Mouse (Mus musculus): Measurements from ENCODE around the gene Msx1. TPM values are rescaled to one million over a fixed set of nuclear protein-coding genes. Genes with fewer than 3 reads are reported as not detected.

The Msx1 gene
- polyA plus RNA-seq, 1 experiment = not detected

GRCm38 (mm10) chr5:37822116-37822707 lies 2.2 kb downstream of the Msx1 start:
- H3K4me3 ChIP-seq (ENCODE audit: insufficient read depth, low read depth, low read length) = no peak overlapping the region
- peaks cover 23% of the 10 kb centered on the region for H3K4me1 ChIP-seq (ENCODE audit: control insufficient read depth, insufficient read depth, low read length)
- no peak for TF ChIP-seq POLR2A (IDR thresholded peaks at IDR 0.05; ENCODE audit: insufficient read depth, low read depth, low read length)
- TF ChIP-seq CTCF (IDR thresholded peaks at IDR 0.05; ENCODE audit: insufficient read depth, low read depth, low read length) = no peak
- H3K27ac ChIP-seq (ENCODE audit: insufficient read depth, low read depth, low read length) = no peak overlapping the region
- 35% methylated on average over 11 of the region's 11 CpGs for WGBS

GRCm38 (mm10) chr5:37821111-37821601 lies 3.2 kb downstream of the Msx1 start:
- 31% methylated on average over 27 of the region's 27 CpGs for WGBS
- Histone ChIP-seq H3K27ac (ENCODE audit: insufficient read depth, low read depth, low read length) (no peak overlapping the region), H3K4me1 (ENCODE audit: control insufficient read depth, insufficient read depth, low read length) (peaks cover 20% of the 10 kb centered on the region), H3K4me3 (ENCODE audit: insufficient read depth, low read depth, low read length) (no peak overlapping the region)
- TF ChIP-seq CTCF (IDR thresholded peaks at IDR 0.05; ENCODE audit: insufficient read depth, low read depth, low read length) (no peak), POLR2A (IDR thresholded peaks at IDR 0.05; ENCODE audit: insufficient read depth, low read depth, low read length) (no peak)

GRCm38 (mm10) chr5:37820689-37821088 lies 3.7 kb downstream of the Msx1 start:
- 47% methylated on average over 8 of the region's 8 CpGs for WGBS
- H3K4me3 ChIP-seq (ENCODE audit: insufficient read depth, low read depth, low read length) = no peak overlapping the region
- H3K27ac ChIP-seq (ENCODE audit: insufficient read depth, low read depth, low read length) = no peak overlapping the region
- peaks cover 20% of the 10 kb centered on the region for H3K4me1 ChIP-seq (ENCODE audit: control insufficient read depth, insufficient read depth, low read length)
- TF ChIP-seq CTCF (IDR thresholded peaks at IDR 0.05; ENCODE audit: insufficient read depth, low read depth, low read length) (no peak), POLR2A (IDR thresholded peaks at IDR 0.05; ENCODE audit: insufficient read depth, low read depth, low read length) (no peak)

- TF ChIP-seq POLR2A (IDR thresholded peaks at IDR 0.05; ENCODE audit: insufficient read depth, low read depth, low read length) (no peak), CTCF (IDR thresholded peaks at IDR 0.05; ENCODE audit: insufficient read depth, low read depth, low read length) (no peak)
- Histone ChIP-seq H3K4me1 (ENCODE audit: control insufficient read depth, insufficient read depth, low read length) (peaks cover 20% of the 10 kb centered on the region), H3K4me3 (ENCODE audit: insufficient read depth, low read depth, low read length) (no peak overlapping the region), H3K27ac (ENCODE audit: insufficient read depth, low read depth, low read length) (no peak overlapping the region)
- WGBS = 24% methylated on average over 3 of the region's 3 CpGs
These were observed 4.4 kb downstream of the Msx1 start for GRCm38 (mm10) chr5:37819971-37820370.

- WGBS = 30% methylated on average over 5 of the region's 5 CpGs
These were observed 4.8 kb downstream of the Msx1 start for GRCm38 (mm10) chr5:37819541-37819940.

GRCm38 (mm10) chr5:37818533-37819215 lies 5.7 kb downstream of the Msx1 start:
- H3K4me3 ChIP-seq (ENCODE audit: insufficient read depth, low read depth, low read length) = no peak overlapping the region
- 10% methylated on average over 25 of the region's 25 CpGs for WGBS
- no peak for TF ChIP-seq CTCF (IDR thresholded peaks at IDR 0.05; ENCODE audit: insufficient read depth, low read depth, low read length)
- no peak for TF ChIP-seq POLR2A (IDR thresholded peaks at IDR 0.05; ENCODE audit: insufficient read depth, low read depth, low read length)
- peaks cover 10% of the 10 kb centered on the region for H3K4me1 ChIP-seq (ENCODE audit: control insufficient read depth, insufficient read depth, low read length)
- H3K27ac ChIP-seq (ENCODE audit: insufficient read depth, low read depth, low read length) = no peak overlapping the region

More at GRCm38 (mm10) chr5:37819541-37819940, 4.8 kb downstream of the Msx1 start:
- Histone ChIP-seq H3K4me1 (ENCODE audit: control insufficient read depth, insufficient read depth, low read length) (peaks cover 18% of the 10 kb centered on the region), H3K4me3 (ENCODE audit: insufficient read depth, low read depth, low read length) (no peak overlapping the region), H3K27ac (ENCODE audit: insufficient read depth, low read depth, low read length) (no peak overlapping the region)
- TF ChIP-seq CTCF (IDR thresholded peaks at IDR 0.05; ENCODE audit: insufficient read depth, low read depth, low read length) (no peak), POLR2A (IDR thresholded peaks at IDR 0.05; ENCODE audit: insufficient read depth, low read depth, low read length) (no peak)

GRCm38 (mm10) chr5:37817658-37818532 lies 6.5 kb downstream of the Msx1 start:
- Histone ChIP-seq H3K4me3 (ENCODE audit: insufficient read depth, low read depth, low read length) (no peak overlapping the region), H3K4me1 (ENCODE audit: control insufficient read depth, insufficient read depth, low read length) (peaks cover 4% of the 10 kb centered on the region; the same call in 1 of the 2 replicates), H3K27ac (ENCODE audit: insufficient read depth, low read depth, low read length) (no peak overlapping the region)
- 7% methylated on average over 34 of the region's 34 CpGs for WGBS
- TF ChIP-seq CTCF (IDR thresholded peaks at IDR 0.05; ENCODE audit: insufficient read depth, low read depth, low read length) (no peak), POLR2A (IDR thresholded peaks at IDR 0.05; ENCODE audit: insufficient read depth, low read depth, low read length) (no peak)

- TF ChIP-seq POLR2A (IDR thresholded peaks at IDR 0.05; ENCODE audit: insufficient read depth, low read depth, low read length) (no peak), CTCF (IDR thresholded peaks at IDR 0.05; ENCODE audit: insufficient read depth, low read depth, low read length) (no peak)
- WGBS = 5% methylated on average over 46 of the region's 46 CpGs
- H3K27ac ChIP-seq (ENCODE audit: insufficient read depth, low read depth, low read length) = no peak overlapping the region
- peaks cover 4% of the 10 kb centered on the region; the same call in 1 of the 2 replicates for H3K4me1 ChIP-seq (ENCODE audit: control insufficient read depth, insufficient read depth, low read length)
- H3K4me3 ChIP-seq (ENCODE audit: insufficient read depth, low read depth, low read length) = no peak overlapping the region
These were observed 7.3 kb downstream of the Msx1 start for GRCm38 (mm10) chr5:37816907-37817657.
